Mouse (Mus musculus) stomach, embryonic 15.5 days (tissue): ENCODE measurements around the gene Cnot1. TPM values are rescaled to one million over a fixed set of nuclear protein-coding genes. Genes with fewer than 3 reads are reported as not detected.

ENCODE experiments used
- ATAC-seq: fragments of 200-750 bp; cut with Nextera tagmentation; 2 replicates; pipeline ENCODE4 v1.8.0; 2017; ENCODE audit warnings: low read depth, moderate number of reproducible peaks, moderate TSS enrichment; ENCODE audit not compliant: insufficient read depth, low FRiP score
- H3K27ac ChIP-seq: fragments of 300-500 bp; sonication (generic); 2 replicates; pipeline ENCODE4 v1.5.1; 2015; ENCODE audit warnings: mild to moderate bottlenecking, inconsistent platforms
- H3K27me3 ChIP-seq: fragments of 300-500 bp; sonication (generic); replicated peaks from 2 replicates; pipeline ENCODE4 v1.6.1; 2015; ENCODE audit warnings: inconsistent platforms
- H3K36me3 ChIP-seq: fragments of 300-500 bp; sonication (generic); 2 replicates; pipeline ENCODE4 v1.6.1; 2015; ENCODE audit warnings: inconsistent platforms
- H3K4me1 ChIP-seq: fragments of 300-500 bp; sonication (generic); 2 replicates; pipeline ENCODE4 v1.6.1; 2015; ENCODE audit warnings: inconsistent platforms
- H3K4me2 ChIP-seq: fragments of 300-500 bp; sonication (generic); 2 replicates; pipeline ENCODE4 v1.6.1; 2015; ENCODE audit warnings: mild to moderate bottlenecking, inconsistent platforms
- H3K4me3 ChIP-seq: fragments of 300-500 bp; sonication (generic); replicated peaks from 2 replicates; pipeline ENCODE4 v1.5.1; 2015; ENCODE audit warnings: inconsistent platforms
- H3K9ac ChIP-seq: fragments of 300-500 bp; sonication (generic); 2 replicates; pipeline ENCODE4 v1.6.1; 2015; ENCODE audit warnings: inconsistent platforms
- H3K9me3 ChIP-seq: fragments of 300-500 bp; sonication (generic); 2 replicates; pipeline ENCODE4 v1.6.1; 2016; ENCODE audit warnings: inconsistent platforms
- WGBS: fragments of 180-500 bp; shearing (Covaris S2); methylation state at CpG from one replicate; pipeline ENCODE4 v1.1.7; 2015; 5-methylcytosine and 5-hydroxymethylcytosine counted together
- polyA plus RNA-seq: library from polyadenylated mRNA; unstranded; fragments of >200 nt; fragmentation: Nextera tagmentation; extraction: Ambion mirVana; gene quantifications from 2 replicates; pipeline ENCODE4 v1.2.1, GENCODE M21; 2015

The Cnot1 gene
- polyA plus RNA-seq, result 51.8 and 60.3 TPM in 2 replicates

DNA sequence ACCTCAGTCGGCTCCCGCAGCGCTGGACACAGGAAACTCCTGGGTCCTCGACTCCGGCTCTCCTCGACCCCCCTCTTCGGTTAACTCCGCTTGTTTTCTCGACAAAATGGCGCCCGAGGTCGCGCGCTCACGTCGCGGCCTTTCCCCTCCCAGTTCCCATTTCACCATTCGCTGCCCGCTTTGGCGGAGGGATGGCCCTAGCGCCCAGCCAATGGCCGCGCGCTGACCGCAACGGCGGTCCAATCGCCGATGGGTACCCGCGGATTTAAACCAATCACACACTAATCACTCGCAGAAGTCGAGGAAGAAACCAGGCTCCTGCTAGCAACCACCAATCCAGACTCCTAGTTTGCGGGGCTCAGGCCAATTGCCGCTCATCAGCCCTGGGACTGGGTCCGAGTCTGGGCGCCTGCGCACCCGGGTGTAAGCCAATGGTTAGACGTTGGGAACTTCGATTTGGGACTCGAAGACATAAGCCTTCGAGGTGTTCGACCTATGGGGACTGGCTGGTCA is at the start of gene Cnot1:
Gene Cnot1 (minus strand): TSS at position 134 of the 513 bp plus-strand sequence.
- peak; percentile 94 for ATAC-seq
- Histone ChIP-seq H3K4me3 (peak within 1 kb of the TSS; percentile 95), H3K9ac (peak within 1 kb of the TSS; percentile 99), H3K27ac (peak within 1 kb of the TSS; percentile 96), H3K36me3 (no peaks in the 10 kb centered on the region), H3K9me3 (no peaks in the 10 kb centered on the region), H3K4me2 (peak within 1 kb of the TSS; percentile 87), H3K4me1 (peaks cover 7% of the 10 kb centered on the region; the same call in 1 of the 2 replicates), H3K27me3 (no peaks in the 10 kb centered on the region)
- under 1% methylated on average over 44 of the region's 44 CpGs for WGBS

DNA sequence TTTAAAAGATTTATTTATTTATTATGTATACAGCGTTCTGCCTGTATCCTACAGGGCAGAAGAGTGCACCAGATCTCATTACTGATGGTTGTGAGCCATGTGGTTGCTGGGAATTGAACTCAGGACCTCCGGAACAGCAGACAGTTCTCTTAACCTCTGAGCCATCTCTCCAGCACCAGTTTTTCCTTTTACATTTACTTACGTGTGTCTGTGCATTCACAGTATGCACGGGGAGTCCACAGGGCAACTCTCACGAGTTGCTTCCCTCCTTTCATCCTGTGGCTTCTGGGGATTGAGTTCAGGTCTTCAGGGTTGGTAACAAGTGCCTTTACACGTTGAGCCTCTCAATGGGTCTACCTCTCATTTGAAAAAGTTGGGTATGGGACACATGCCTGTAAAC is 46.9 kb upstream of the Cnot1 start:
- H3K4me2 ChIP-seq, result no peak overlapping the region
- H3K4me3 ChIP-seq, result no peak overlapping the region
- WGBS, result 85% methylated on average over 6 of the region's 6 CpGs
- H3K4me1 ChIP-seq, result peaks cover 8% of the 10 kb centered on the region; the same call in 1 of the 2 replicates
- H3K9ac ChIP-seq, result no peak overlapping the region
- no peaks in the 10 kb centered on the region for H3K27me3 ChIP-seq
- H3K27ac ChIP-seq, result no peak overlapping the region
- no peaks in the 10 kb centered on the region for H3K36me3 ChIP-seq
- H3K9me3 ChIP-seq, result no peaks in the 10 kb centered on the region
- no peak for ATAC-seq

GRCm38 (mm10) chr8:95853102-95853843 is 46.0 kb upstream of the Cnot1 start, which contains the start of gene Slc38a7:
Gene Slc38a7 (minus strand): TSS chr8:95853539.
- Histone ChIP-seq H3K4me2 (peak within 1 kb of the TSS; percentile 72), H3K4me3 (peak within 1 kb of the TSS; percentile 62), H3K27me3 (no peaks in the 10 kb centered on the region), H3K9ac (peak within 1 kb of the TSS; percentile 49), H3K9me3 (no peaks in the 10 kb centered on the region), H3K4me1 (peaks cover 8% of the 10 kb centered on the region; the same call in 1 of the 2 replicates), H3K27ac (no peak within 1 kb of the TSS), H3K36me3 (0 out of 2 replicates have a peak, but pooled peaks cover 4% of the 10 kb centered on the region)
- ATAC-seq, result peak; percentile 91
- 16% methylated on average over 22 of the region's 22 CpGs for WGBS

DNA sequence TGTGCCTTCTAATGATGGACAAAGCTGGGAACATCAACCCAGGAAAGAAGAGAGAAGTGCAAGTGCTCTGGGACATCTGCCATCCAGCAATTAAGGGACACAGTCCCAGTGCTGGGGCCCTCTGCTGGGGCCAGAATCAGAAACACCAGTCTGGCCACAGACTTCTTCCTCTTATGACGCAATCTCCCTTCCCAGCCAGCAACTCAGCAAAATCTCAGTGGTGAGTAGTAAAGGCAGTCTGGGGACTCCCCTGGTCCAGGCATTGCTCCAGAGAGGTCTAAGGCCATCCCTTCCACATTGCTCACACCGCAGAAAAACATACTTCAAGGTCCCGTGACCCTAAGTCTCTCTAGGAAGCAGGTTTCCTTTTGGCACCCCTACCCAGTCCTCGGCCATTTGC is 45.0 kb upstream of the Cnot1 start:
- Histone ChIP-seq H3K9ac (no peak overlapping the region), H3K9me3 (no peaks in the 10 kb centered on the region), H3K4me1 (peaks cover 8% of the 10 kb centered on the region; the same call in 1 of the 2 replicates), H3K4me3 (peak overlapping the region; percentile 62), H3K36me3 (0 out of 2 replicates have a peak, but pooled peaks cover 5% of the 10 kb centered on the region), H3K27me3 (no peaks in the 10 kb centered on the region), H3K27ac (no peak overlapping the region), H3K4me2 (peak overlapping the region; percentile 72)
- ATAC-seq, result peak; percentile 44; the same call in 1 of the 2 replicates
- WGBS, result 50% methylated on average over 4 of the region's 4 CpGs

GRCm38 (mm10) chr8:95850326-95850725 is 43.1 kb upstream of the Cnot1 start:
- Histone ChIP-seq H3K4me2 (no peak overlapping the region), H3K27ac (no peak overlapping the region), H3K36me3 (0 out of 2 replicates have a peak, but pooled peaks cover 5% of the 10 kb centered on the region), H3K9ac (no peak overlapping the region), H3K27me3 (no peaks in the 10 kb centered on the region), H3K9me3 (no peaks in the 10 kb centered on the region), H3K4me1 (peaks cover 8% of the 10 kb centered on the region; the same call in 1 of the 2 replicates), H3K4me3 (no peak overlapping the region)
- no peak for ATAC-seq
- 93% methylated on average over 2 of the region's 2 CpGs for WGBS

DNA sequence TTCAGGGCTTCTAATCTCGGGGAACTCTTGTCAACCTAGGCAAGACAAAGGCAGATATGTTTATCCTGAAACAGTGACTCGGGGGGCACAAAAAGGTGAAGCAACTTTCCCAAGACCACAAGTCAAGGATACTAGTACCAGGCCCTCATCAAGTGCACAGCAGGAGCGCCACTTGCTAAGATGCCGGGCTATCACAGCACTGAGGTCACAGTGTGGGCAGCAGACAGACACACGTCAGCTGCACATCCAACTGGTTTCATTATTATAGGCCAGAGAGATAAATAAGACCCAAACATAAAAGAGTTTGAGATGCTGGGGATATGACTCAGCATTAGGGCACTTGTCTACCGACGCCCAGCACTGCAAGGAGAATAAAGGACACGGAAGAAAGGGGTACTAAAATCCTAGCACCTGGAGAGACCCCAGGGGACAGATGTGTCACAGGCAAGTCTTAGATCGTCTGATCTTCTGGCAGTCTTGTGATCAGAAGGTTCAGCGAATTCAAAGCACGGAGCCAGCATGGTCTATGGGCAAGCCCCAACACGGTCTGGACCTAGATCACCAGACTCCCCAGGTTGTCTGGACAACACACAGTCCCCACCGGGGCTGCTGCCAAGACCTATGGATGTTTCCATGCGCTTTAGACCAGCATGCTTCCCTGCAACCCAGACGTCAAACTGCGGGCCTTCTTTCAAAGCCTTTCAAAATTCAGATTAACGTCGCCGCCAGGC is 41.6 kb upstream of the Cnot1 start:
- 85% methylated on average over 19 of the region's 19 CpGs for WGBS
- no peak overlapping the region for H3K9ac ChIP-seq

DNA sequence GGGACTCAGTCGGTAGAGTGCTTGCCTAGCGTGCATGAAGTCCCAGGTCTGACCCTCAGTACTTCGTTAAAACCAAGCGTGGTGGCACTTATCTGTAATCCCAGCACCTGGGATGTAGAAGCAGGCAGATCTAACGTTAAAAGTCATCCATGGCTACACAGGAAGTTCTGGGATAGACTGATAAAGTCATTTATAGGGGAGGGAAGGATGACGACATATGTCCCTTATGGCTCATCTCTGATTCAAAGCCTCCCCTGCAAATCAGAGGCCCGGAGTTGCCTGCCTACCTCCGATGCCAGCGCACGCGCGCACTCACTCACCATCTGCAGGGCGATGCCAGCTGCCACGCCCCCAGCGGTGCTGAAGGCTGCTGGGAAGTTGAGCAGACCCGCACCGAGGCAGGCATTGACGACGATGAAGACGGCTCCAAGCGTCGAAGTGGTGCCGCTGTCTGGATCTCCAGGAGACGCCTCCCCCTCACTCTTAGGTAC is 40.8 kb upstream of the Cnot1 start:
- Histone ChIP-seq H3K36me3 (0 out of 2 replicates have a peak, but pooled peaks cover 5% of the 10 kb centered on the region), H3K4me3 (no peak overlapping the region), H3K9me3 (no peaks in the 10 kb centered on the region), H3K27ac (no peak overlapping the region), H3K9ac (no peak overlapping the region), H3K4me1 (peaks cover 8% of the 10 kb centered on the region; the same call in 1 of the 2 replicates), H3K27me3 (no peaks in the 10 kb centered on the region), H3K4me2 (no peak overlapping the region)
- WGBS, result 74% methylated on average over 24 of the region's 24 CpGs
- no peak for ATAC-seq

More for the DNA sequence above, 41.6 kb upstream of the Cnot1 start:
- H3K27me3 ChIP-seq, result no peaks in the 10 kb centered on the region
- no peak overlapping the region for H3K4me3 ChIP-seq
- ATAC-seq, result no peak
- no peak overlapping the region for H3K4me2 ChIP-seq
- H3K27ac ChIP-seq, result no peak overlapping the region
- peaks cover 8% of the 10 kb centered on the region; the same call in 1 of the 2 replicates for H3K4me1 ChIP-seq
- H3K9me3 ChIP-seq, result no peaks in the 10 kb centered on the region
- H3K36me3 ChIP-seq, result 0 out of 2 replicates have a peak, but pooled peaks cover 5% of the 10 kb centered on the region

GRCm38 (mm10) chr8:95845026-95845425 is 37.8 kb upstream of the Cnot1 start:
- Histone ChIP-seq H3K4me3 (no peak overlapping the region), H3K9me3 (no peaks in the 10 kb centered on the region), H3K27me3 (no peaks in the 10 kb centered on the region), H3K4me1 (no peaks in the 10 kb centered on the region), H3K9ac (no peak overlapping the region), H3K27ac (no peak overlapping the region), H3K36me3 (peaks cover 5% of the 10 kb centered on the region; the same call in 1 of the 2 replicates), H3K4me2 (no peak overlapping the region)
- ATAC-seq, result no peak
- WGBS, result 90% methylated on average over 7 of the region's 7 CpGs

DNA sequence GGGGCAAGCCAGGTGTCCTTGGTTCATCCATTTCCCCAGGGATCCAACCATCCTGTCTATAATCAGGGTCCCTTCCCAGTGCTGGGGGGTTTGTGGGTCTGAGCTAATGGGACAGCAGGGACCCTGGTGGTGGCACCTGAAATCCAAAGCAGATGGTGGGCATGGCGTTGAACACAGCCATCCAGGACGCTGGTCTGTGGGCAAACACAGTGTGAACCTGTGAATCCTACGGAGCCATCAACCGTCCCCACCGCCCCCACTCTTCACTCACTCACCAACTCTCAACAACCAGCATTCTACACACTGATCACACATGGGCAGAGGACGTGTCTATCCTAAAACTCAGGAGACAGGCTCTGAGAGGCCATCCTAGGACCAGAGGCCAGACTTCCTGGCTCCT is 36.7 kb upstream of the Cnot1 start:
- Histone ChIP-seq H3K4me2 (no peak overlapping the region), H3K27ac (no peak overlapping the region), H3K9me3 (no peaks in the 10 kb centered on the region), H3K36me3 (peaks cover 5% of the 10 kb centered on the region; the same call in 1 of the 2 replicates), H3K4me3 (no peak overlapping the region), H3K9ac (no peak overlapping the region), H3K27me3 (no peaks in the 10 kb centered on the region), H3K4me1 (no peaks in the 10 kb centered on the region)
- no peak for ATAC-seq
- 88% methylated on average over 6 of the region's 6 CpGs for WGBS

DNA sequence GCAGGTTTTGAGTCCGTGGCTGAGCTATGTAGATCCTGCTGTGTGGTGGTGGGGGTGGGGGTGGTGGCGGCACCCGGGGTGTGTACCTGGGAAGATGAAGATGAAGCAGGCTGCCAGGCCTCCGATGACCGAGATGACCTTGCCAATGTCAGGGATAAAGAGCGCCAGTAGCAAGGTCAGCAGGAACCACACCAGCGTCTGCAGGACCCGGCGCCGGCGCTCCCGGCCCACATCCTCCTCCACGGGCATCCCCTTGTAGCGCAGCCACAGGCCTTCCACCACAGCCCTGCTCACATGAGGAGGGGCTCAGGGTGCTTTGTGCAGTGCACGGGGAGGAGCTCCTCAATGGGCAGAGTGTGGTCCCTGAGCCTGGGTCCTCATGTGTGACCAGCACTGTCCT is 34.2 kb upstream of the Cnot1 start:
- Histone ChIP-seq H3K4me2 (no peak overlapping the region), H3K27ac (no peak overlapping the region), H3K9me3 (no peaks in the 10 kb centered on the region), H3K4me1 (no peaks in the 10 kb centered on the region), H3K4me3 (no peak overlapping the region), H3K9ac (no peak overlapping the region), H3K27me3 (no peaks in the 10 kb centered on the region), H3K36me3 (no peaks in the 10 kb centered on the region; the same call in 1 of the 2 replicates)
- WGBS, result 92% methylated on average over 15 of the region's 15 CpGs
- ATAC-seq, result no peak

DNA sequence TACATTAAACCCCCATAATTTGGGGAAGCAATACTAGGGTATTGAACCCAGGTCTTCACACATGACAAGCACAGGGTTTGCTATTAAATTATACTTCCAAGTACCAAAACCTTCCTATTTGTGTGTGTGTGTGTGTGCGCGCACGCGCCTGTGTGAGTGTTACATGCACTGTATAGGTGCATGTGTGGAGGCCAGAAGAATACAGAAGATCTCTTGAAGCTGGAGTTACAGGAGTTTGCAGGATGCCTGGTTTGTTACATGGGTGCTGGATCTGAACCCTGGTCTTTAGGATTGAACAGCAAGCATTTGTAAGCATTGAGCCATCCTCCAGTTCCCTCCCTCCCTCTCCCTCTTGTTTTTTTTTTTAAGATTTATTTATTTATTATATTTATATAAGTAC is 32.0 kb upstream of the Cnot1 start:
- ATAC-seq, result no peak
- no peak overlapping the region for H3K27ac ChIP-seq
- no peaks in the 10 kb centered on the region for H3K27me3 ChIP-seq
- 93% methylated on average over 4 of the region's 4 CpGs for WGBS
- no peaks in the 10 kb centered on the region for H3K4me1 ChIP-seq
- no peaks in the 10 kb centered on the region; the same call in 1 of the 2 replicates for H3K36me3 ChIP-seq
- H3K4me2 ChIP-seq, result no peak overlapping the region
- no peak overlapping the region for H3K4me3 ChIP-seq
- H3K9ac ChIP-seq, result no peak overlapping the region
- no peaks in the 10 kb centered on the region for H3K9me3 ChIP-seq
